Comparison of ENCODE assay signal across 8 mouse cellular contexts in genomic region chr11:97500720-97501448, GRCm38 (mm10). TPM values are rescaled to one million over a fixed set of nuclear protein-coding genes. Genes with fewer than 3 reads are reported as not detected.
DNase-seq lines count a peak whose midpoint lies in the region; TF ChIP-seq lines count a peak whose summit lies in the region.

No protein-coding gene starts in this region.

- H3K4me1 ChIP-seq in heart, embryonic 10.5 days: peaks cover 33% of the 10 kb centered on the region
- peaks cover 8 to 26% of the 10 kb centered on the region in 2 experiments for H3K4me1 ChIP-seq in ES-E14 (ENCODE audit: control insufficient read depth in 2 of 2, insufficient read depth in 2 of 2, low read length in 2 of 2, poor library complexity in 1 of 2)
- peaks cover 21% of the 10 kb centered on the region for H3K4me1 ChIP-seq in hindbrain, embryonic 10.5 days (replicated peaks)
- peaks cover 32% of the 10 kb centered on the region for H3K4me1 ChIP-seq in midbrain, embryonic 10.5 days

- no peak for DNase-seq in heart, embryonic 10.5 days (ENCODE audit: low spot score)
- DNase-seq in heart, adult 18-20 months: no peak
- DNase-seq in ES-E14 (ENCODE audit: low read depth, low spot score): no peak
- DNase-seq in hindbrain, embryonic 10.5 days (ENCODE audit: low spot score): peak; percentile 50
- DNase-seq in midbrain, embryonic 10.5 days (ENCODE audit: low spot score): no peak
- DNase-seq in frontal cortex, postnatal 14 days (ENCODE audit: low spot score in 2 of 2): no peak
- DNase-seq in urinary bladder, postnatal 25 days (ENCODE audit: low spot score): no peak
- DNase-seq in frontal cortex, adult 2 months (ENCODE audit: extremely low spot score in 1 of 2, low spot score in 1 of 2): no peak

- peak overlapping the region; percentile 68 for H3K27ac ChIP-seq in heart, embryonic 10.5 days
- no peak overlapping the region for H3K27ac ChIP-seq in ES-E14 (ENCODE audit: insufficient read depth, low read depth, low read length, poor library complexity, severe bottlenecking)
- peak overlapping the region; percentile 77 for H3K27ac ChIP-seq in hindbrain, embryonic 10.5 days
- H3K27ac ChIP-seq in midbrain, embryonic 10.5 days (replicated peaks): peak overlapping the region; percentile 65

- peaks cover 65% of the 10 kb centered on the region for H3K27me3 ChIP-seq in heart, embryonic 10.5 days (ENCODE audit: insufficient read depth, poor library complexity, severe bottlenecking)
- peaks cover 79% of the 10 kb centered on the region for H3K27me3 ChIP-seq in hindbrain, embryonic 10.5 days (ENCODE audit: insufficient read depth, poor library complexity, severe bottlenecking)
- H3K27me3 ChIP-seq in midbrain, embryonic 10.5 days (ENCODE audit: low read depth, poor library complexity, severe bottlenecking): peaks cover 77% of the 10 kb centered on the region

- peak overlapping the region; percentile 49 for H3K4me3 ChIP-seq in heart, embryonic 10.5 days
- peak overlapping the region; percentile 62 to 68 for H3K4me3 ChIP-seq in ES-E14 (ENCODE audit: insufficient read depth in 1 of 2, low read depth in 1 of 2, low read length in 2 of 2, poor library complexity in 1 of 2, severe bottlenecking in 1 of 2)
- peak overlapping the region; percentile 56 for H3K4me3 ChIP-seq in hindbrain, embryonic 10.5 days
- peak overlapping the region; percentile 58 for H3K4me3 ChIP-seq in midbrain, embryonic 10.5 days

- WGBS in heart, embryonic 10.5 days: 33% methylated on average over 51 of the region's 51 CpGs
- 10% methylated on average over 51 of the region's 51 CpGs for WGBS in hindbrain, embryonic 10.5 days
- WGBS in midbrain, embryonic 10.5 days: 12% methylated on average over 51 of the region's 51 CpGs

- in situ Hi-C loops in ES-E14 (cut with MboI; ENCODE audit: low sequenced_read_pairs in 2 of 2, unreplicated experiment in 2 of 2): no loop called here

- H3K36me3 ChIP-seq in heart, embryonic 10.5 days: peaks cover 57% of the 10 kb centered on the region
- peaks cover 2% of the 10 kb centered on the region; the same call in 1 of the 2 replicates for H3K36me3 ChIP-seq in ES-E14 (ENCODE audit: control insufficient read depth, insufficient read depth, low read length, poor library complexity, severe bottlenecking)
- H3K36me3 ChIP-seq in hindbrain, embryonic 10.5 days: peaks cover 11% of the 10 kb centered on the region; the same call in 1 of the 2 replicates
- peaks cover 3% of the 10 kb centered on the region; the same call in 1 of the 2 replicates for H3K36me3 ChIP-seq in midbrain, embryonic 10.5 days

- peak overlapping the region; percentile 80 for H3K9ac ChIP-seq in ES-E14 (ENCODE audit: insufficient read depth, low read depth, low read length, poor library complexity, severe bottlenecking)

- no peaks in the 10 kb centered on the region for H3K9me3 ChIP-seq in heart, embryonic 10.5 days
- no peaks in the 10 kb centered on the region for H3K9me3 ChIP-seq in ES-E14 (ENCODE audit: control insufficient read depth, insufficient read depth, low read depth, low read length)
- H3K9me3 ChIP-seq in hindbrain, embryonic 10.5 days: no peaks in the 10 kb centered on the region
- H3K9me3 ChIP-seq in midbrain, embryonic 10.5 days (replicated peaks): no peaks in the 10 kb centered on the region

TF ChIP-seq in ES-E14, 5 proteins besides CTCF, POLR2A, EP300 and RAD21:
- TF ChIP-seq ZC3H11A (IDR thresholded peaks at IDR 0.05; ENCODE audit: borderline replicate concordance, low read depth, low read length): 0 out of 2 replicates have a peak, but pooled peaks have one; percentile 3
- TF ChIP-seq CHD2 (IDR thresholded peaks at IDR 0.05; ENCODE audit: low read depth, low read length): no peak
- no peak for TF ChIP-seq ZNF384 (IDR thresholded peaks at IDR 0.05; ENCODE audit: low read depth, low read length)

RNA-seq across cellular contexts. Expression of gene 4933428G20Rik, which starts 0.7 kb away (rescaled TPM):
- 1.3 TPM in 2 replicates for polyA plus RNA-seq in heart, embryonic 10.5 days (2016; fragmentation: Nextera tagmentation; extraction: Ambion mirVana)
- total RNA-seq in heart, adult 18-20 months (2021): not detected
- total RNA-seq in ES-E14 (2012; rRNA removed): 0.36 and 0.63 TPM in 2 replicates
- 0.59 and 0.66 TPM in 2 replicates for polyA plus RNA-seq in hindbrain, embryonic 10.5 days (2016; fragmentation: Nextera tagmentation; extraction: Ambion mirVana)
- polyA plus RNA-seq in midbrain, embryonic 10.5 days (2016; fragmentation: Nextera tagmentation; extraction: Ambion mirVana): 0.25 and 0.28 TPM in 2 replicates
- 0.13 and 0.24 TPM in 2 replicates for polyA plus RNA-seq in frontal cortex, adult 2 months (2012; rRNA removed)
